Mouse (Mus musculus): ENCODE results near the gene Zfyve1. TPM values are rescaled to one million over a fixed set of nuclear protein-coding genes. Genes with fewer than 3 reads are reported as not detected.

Zfyve1 gene
- total and polyA plus RNA-seq, 3 experiments: 12.1 to 33.3 (median 28.4) TPM

Other genes with a start within 250 kb of the Zfyve1 start
- gene Dpf3, start 109.5 kb downstream of the Zfyve1 start, total RNA-seq (2014; fragmentation: Nextera tagmentation): 11.7 and 19.7 TPM in 2 replicates
- 8.1 and 8.8 TPM in 2 replicates for gene Dpf3, start 109.5 kb downstream of the Zfyve1 start, total RNA-seq (2017)
- 12.8 and 13.8 TPM in 2 replicates for gene Dpf3, start 109.5 kb downstream of the Zfyve1 start, polyA plus RNA-seq (2012)
- 36.1 and 46.1 TPM in 2 replicates for gene Dcaf4, start 76.8 kb downstream of the Zfyve1 start, total RNA-seq (2014; fragmentation: Nextera tagmentation)
- gene Dcaf4, start 76.8 kb downstream of the Zfyve1 start, total RNA-seq (2017): 21.5 and 23.1 TPM in 2 replicates
- 30.5 and 31.2 TPM in 2 replicates for gene Dcaf4, start 76.8 kb downstream of the Zfyve1 start, polyA plus RNA-seq (2012)
- gene Rbm25, start 34.0 kb upstream of the Zfyve1 start, total RNA-seq (2014; fragmentation: Nextera tagmentation): 1,277 and 1,301 TPM in 2 replicates
- 382 and 467 TPM in 2 replicates for gene Rbm25, start 34.0 kb upstream of the Zfyve1 start, total RNA-seq (2017)
- gene Rbm25, start 34.0 kb upstream of the Zfyve1 start, polyA plus RNA-seq (2012): 105 and 153 TPM in 2 replicates
- 123 and 134 TPM in 2 replicates for gene Psen1, start 90.9 kb upstream of the Zfyve1 start, total RNA-seq (2014; fragmentation: Nextera tagmentation)
- 59.8 and 74.3 TPM in 2 replicates for gene Psen1, start 90.9 kb upstream of the Zfyve1 start, total RNA-seq (2017)
- gene Psen1, start 90.9 kb upstream of the Zfyve1 start, polyA plus RNA-seq (2012): 26.3 and 32.5 TPM in 2 replicates
- gene Papln, start 166.4 kb upstream of the Zfyve1 start, total RNA-seq (2014; fragmentation: Nextera tagmentation): not detected in 2 replicates
- gene Papln, start 166.4 kb upstream of the Zfyve1 start, total RNA-seq (2017): 0.05 and 0.06 TPM in 2 replicates
- 0.03 and 0.07 TPM in 2 replicates for gene Papln, start 166.4 kb upstream of the Zfyve1 start, polyA plus RNA-seq (2012)